Mouse (Mus musculus) left cerebral cortex, adult 9 months (tissue): Measurements from ENCODE around the gene Prelid3b.

Experiments
- DNase-seq, 2 experiments: peaks; one replicate each; pipeline ENCODE4 v3.0.0; 2022; ENCODE audit warnings: low spot score in 2 of 2

Gene Prelid3b

GRCm38 (mm10) chr2:174426856-174427255 is 46.0 kb downstream of the Prelid3b start:
- no peak for DNase-seq

GRCm38 (mm10) chr2:174424301-174425085 is 48.4 kb downstream of the Prelid3b start:
- DNase-seq = no peak

GRCm38 (mm10) chr2:174421107-174421506 is 51.8 kb downstream of the Prelid3b start:
- no peak for DNase-seq

- peak; percentile 83 to 96 for DNase-seq
Measured at GRCm38 (mm10) chr2:174415731-174416310, 57.1 kb downstream of the Prelid3b start, which contains the start of gene Nelfcd. TSS of gene Nelfcd (plus strand) at chr2:174415804.
